Mouse (Mus musculus): ENCODE measurements around the gene Trim80. TPM values are rescaled to one million over a fixed set of nuclear protein-coding genes. Genes with fewer than 3 reads are reported as not detected.
"Not testable (repeated sequence)": the region's sequence is repeated elsewhere in the genome, so short reads cannot be mapped to it uniquely, and the experiment has no call there.

The Trim80 gene
- total RNA-seq, 2 experiments from 2014 or later, result 0.21 TPM; not detected in 1

DNA sequence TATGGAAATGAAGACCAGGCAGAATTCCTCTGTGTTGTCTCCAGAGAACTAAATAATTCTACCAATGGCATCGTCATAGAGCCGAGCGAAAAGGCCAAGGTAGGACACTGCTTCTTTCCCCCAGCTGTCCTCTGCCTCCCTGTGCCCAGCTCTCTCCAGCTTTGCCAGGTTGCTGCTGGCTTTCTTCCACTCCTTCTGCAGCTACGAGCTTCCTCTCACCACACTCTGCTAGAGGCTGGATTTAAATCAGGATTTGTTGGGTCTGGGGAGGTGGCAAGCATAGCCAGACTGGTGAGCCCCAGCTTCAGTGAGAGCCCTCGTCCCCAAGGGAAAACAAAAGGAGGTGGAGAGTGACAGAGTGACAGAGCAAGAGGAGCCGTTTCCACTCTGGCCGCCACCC lies 11.0 kb upstream of the Trim80 start:
- DNase-seq, result no peak

DNA sequence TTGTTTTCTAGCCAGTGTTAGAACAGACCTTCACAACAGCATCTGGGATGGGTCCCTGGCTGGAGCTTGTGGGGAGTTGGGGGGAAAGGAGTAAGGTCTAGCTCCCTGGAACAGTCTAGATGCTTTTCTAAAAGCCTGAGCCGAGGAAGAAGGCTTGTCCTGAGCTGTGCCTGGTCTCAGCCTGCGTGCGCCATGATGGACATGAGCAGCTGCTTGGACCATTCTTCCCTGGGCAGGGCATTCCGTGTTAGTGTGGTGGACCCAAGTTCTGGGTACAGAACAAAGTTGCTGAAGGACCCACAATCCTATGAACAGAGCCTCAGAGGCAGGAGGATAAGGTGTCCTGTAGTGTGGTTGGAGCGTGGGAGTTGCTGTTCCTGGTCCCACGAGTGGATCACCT lies 9.8 kb upstream of the Trim80 start:
- no peak for DNase-seq

DNA sequence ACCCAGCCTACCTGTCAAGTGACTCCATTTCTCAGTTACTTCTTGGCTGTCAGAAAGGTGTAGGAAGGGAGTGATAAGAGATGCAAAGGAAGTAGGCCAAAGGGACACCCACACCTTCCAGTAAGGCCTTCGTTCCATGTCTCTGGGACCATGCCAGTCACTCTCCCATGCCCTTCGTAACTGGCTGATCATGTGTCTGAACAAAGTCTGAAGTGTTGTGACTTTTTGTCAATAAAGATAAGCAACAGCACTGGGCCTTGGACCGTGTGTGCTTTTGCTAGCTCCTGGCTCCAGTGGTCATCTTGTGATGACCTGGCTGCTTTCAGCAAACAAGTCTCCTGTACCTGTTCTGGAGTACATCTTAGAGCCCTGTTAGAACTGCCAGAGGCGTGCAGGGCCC lies 7.5 kb upstream of the Trim80 start:
- DNase-seq, result no peak

DNA sequence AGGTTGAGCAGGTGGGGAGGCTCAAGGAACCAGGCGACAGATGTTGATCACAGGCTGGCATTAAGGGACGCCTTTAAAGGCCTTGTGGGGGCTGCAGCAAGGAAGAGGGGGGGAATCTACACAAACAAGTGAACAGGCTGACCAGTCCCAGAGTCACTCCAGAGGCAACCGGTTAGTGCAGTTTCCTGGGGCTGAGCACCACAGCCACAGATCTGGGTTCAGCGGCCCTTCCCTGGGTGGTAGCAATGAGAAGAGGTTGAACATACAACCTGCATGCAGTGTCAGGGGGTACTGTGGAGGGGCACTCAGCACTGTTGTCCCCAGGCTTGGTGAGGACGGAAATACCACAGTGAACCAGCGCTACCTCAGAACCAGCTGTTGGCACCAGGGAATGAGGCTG lies 7.0 kb upstream of the Trim80 start:
- no peak for DNase-seq

DNA sequence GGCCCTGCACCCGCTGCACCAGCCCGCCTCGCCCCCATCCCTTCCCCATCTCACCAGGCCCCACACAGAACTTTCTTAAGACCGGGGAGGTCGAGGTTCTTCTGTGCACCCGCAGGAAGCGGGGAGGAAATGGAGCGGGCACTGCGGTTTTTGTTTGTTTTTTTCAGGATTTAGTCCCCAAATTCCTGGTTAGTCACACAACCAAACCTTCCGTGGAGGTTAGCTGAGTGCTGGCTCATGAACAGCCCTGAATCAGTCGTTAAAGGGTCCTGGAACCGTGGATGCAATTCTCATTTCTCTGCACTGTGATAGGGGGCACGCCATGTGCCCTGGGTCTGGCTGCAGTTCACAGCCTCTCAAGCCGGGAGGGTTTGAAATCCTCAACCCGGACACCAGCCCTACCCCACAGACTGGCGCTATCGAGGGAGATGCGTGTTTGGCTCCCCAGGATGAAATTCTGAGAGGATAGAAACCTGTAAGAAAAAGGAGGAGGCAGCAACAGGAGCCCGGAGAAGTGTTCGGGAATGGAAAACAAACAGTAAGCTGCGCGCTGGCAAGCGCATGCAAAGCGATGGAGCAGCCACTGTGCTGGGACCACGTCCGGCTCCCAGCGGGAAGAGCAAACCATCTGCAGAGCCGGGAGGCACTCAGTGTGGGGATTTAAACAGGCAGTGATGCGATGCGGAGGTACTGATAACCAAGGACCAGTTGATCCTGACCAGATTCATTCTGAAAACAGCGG lies 4.6 kb upstream of the Trim80 start:
- no peak for DNase-seq

DNA sequence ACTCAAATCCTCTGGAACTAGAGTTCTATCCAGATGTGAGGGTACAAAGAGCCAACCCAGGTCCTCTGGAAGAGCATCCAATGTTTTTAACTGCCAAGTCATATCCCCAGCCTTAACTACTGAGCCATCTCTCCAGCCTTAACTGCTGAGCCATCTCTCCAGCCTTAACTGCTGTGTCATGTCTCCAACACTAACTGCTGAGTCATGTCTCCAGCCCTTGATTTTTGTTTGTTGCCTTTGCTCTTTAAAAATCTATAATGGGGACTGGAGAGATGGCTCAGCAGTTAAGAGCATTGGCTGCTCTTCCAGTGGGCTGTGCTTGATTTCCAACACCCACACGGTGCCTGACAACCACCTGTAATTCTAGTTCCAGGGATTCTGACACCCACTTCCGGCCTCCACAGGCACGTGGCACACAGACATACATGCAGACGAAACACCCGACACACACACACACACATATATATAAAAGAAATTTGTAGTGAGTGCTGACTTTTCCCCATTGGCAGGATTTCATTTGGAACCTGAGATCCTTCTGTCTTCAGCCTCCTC lies 2.7 kb upstream of the Trim80 start:
- no peak for DNase-seq

DNA sequence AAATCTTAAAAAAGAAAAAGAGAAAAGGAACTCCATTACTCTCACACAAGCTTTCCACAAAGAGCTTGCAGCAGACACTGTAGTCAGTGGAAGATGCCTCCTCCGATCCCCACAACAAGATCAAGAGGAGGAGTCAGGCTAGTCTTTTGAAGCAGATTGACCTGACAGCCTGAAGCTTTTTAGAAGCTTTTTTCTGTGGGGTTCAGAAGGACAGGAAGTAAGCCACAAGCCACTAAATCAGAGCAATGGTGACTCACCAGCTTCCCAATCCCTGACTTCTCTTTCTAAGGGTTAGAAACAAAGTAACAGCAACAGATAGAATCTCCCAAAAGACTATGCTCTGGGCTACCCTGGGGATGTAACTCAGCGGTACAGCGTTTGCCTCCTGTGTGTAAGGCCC lies 1.0 kb upstream of the Trim80 start:
- no peak for DNase-seq

DNA sequence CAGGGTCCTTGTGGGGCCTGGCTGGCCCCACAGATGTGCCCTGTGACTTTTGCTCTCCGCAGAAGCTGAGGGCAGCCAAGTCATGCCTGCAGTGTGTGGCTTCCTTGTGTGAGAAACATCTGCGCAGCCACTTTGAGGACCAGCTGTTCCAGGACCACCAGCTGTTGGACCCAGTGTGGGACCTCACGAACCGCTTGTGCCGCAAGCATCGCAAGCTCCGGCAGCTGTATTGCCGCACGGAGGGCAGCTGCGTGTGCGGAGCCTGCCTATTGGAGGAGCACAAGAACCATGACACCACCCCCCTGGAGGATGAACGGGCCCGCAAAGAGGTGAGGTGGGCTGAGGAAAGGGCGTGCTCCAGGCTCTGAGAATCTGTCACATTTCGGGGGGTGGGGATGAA lies 1.1 kb downstream of the Trim80 start:
- DNase-seq, result no peak

DNA sequence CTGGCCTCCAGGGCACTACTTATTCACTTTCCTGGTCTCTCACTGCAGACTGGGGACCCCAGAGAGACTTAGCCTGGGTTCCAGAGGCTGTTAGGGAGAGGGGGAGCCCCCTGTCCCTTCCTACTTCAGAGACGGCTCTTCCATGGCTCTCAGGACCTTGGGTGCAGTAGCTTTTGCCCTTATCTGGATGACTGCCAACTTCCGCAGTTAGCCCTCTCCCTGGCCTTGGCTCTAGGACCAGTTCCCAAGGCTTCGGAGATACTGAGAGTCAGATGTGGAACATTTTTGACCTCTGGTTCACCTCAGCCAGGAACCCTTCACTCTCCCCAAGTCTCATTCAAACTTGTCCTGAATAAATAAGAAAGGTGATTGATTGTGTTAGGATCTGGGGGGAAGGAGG lies 6.6 kb downstream of the Trim80 start:
- DNase-seq, result peak; percentile 69

DNA sequence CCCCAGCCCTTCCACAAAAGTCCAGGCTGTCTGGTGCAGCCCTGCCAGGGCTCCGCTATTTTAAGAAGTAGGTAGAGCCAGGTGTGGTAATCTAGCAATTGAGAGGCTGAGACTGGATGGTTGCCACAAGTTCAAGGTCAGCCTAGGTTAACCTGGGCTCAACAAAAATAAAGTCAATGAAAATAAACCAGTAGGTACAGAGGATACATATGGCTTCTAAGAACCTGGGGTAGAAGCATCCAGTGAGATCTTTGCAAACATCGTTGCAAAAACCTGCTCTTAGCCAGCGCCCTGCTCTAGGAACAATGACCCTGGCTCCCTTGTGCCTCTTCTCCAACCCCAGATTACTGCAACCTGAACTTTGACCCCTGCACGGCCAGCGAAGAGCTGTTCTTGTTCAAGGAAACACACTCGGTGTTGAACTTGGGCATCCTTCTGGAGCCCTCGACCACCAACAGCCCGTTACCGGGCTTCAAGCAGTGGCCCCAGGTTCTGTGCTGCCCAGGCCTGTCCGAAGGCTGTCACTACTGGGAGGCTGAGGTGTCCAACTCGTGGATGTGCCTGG lies 7.1 kb downstream of the Trim80 start:
- DNase-seq, result no peak

DNA sequence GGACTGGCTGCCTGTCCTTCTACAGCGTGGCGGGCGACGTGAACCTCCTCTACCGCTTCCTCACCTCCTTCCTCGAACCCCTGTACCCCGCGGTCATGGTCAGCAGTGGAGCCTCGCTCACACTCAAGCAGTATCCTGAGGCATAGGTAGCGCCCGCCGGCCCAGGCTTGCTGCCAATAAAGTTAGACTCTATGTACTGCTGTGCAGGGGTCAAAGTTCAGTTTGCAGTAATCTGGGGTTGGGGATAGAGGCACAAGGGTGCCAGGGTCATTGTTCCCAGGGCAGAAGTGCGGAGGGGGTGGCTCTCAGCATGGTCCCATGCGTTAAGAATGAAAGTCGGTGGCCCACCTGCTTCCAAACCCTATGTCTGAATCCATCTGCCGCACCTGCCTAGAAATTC lies 7.7 kb downstream of the Trim80 start:
- no peak for DNase-seq

DNA sequence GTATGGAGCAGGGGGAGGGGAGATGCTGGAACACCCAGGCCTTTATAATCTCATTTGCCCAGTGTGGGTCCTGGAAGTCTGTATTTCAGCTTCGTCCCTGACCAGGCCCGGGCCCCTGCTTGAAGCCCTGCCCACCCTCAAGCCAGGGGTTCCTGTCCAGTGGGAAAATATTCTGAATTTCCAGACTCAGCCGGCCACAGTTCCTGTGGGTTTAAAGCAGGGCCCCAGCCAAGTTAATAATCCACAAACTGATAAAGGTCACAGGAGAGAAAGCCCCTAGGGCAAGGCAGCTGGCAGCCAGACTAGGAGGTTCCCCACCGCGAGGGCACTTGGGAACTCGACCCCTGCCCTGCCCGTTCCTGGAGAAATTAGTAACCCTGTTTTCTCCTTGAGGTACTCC lies 8.7 kb downstream of the Trim80 start:
- DNase-seq, result no peak

DNA sequence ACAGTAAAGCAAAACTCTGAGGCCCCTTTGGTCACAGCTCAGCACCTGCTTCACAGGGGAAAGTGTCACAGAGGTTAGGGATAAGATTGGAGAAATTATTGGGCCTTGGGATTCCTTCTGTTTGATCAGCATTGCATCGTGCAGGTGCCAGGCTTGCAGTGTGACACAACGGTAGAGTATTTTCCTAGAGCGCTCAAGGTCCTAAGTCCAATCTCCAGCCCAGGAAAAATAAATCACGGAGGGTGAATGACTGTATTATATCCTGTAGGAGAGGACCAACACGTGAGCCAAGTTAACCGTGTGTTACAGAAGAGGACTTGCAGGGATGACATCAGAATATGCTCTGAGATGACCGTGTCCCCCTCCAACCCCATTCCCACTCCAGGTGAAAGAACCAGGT lies 9.8 kb downstream of the Trim80 start:
- DNase-seq, result no peak

DNA sequence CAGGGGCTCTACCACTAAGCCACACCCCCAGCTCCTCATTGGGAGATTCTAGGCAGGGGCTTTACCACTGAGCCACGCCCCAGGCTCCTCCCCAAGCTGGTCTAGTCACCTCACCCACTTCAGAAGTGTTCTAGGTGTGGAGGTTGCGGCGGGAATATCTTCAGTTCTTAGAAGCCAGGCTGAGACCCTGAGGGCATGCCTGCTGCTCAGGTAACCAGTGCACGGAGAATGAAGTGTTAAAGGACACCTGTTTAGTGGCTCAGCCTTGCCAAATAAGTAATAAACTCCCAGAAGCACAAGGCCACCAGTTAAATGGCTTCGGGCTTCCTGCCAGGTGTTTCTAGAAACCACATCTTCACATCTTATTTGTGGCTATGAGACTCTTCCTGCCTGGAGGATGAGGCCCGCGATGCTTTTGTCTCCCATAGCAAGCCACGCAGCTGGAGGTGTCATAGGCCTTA lies 11.5 kb downstream of the Trim80 start:
- DNase-seq, result no peak

DNA sequence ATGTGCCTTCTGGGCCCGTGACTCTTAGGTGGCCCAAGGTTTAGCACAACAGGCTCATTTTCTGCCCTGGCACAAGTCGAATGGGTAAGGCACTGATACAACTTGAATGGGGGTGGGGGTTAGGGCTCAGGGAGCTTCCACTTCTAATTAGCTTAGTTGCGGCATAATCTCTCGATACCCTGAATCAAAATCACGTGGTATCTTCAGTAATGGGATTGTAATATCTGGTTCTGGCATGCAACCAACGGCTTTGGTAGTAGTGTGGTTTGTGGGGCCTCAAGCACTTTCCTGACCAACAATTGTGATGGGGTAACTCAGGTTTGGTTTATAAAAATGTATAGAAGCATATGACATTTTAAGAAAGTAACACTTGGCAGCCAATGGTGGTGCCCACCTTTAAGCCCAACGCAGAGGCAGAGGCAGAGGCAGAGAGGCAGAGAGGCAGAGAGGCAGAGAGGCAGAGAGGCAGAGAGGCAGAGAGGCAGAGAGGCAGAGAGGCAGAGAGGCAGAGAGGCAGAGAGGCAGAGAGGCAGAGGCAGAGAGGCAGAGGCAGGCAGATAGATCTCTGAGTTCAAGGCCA lies 12.0 kb downstream of the Trim80 start:
- DNase-seq, result no peak

DNA sequence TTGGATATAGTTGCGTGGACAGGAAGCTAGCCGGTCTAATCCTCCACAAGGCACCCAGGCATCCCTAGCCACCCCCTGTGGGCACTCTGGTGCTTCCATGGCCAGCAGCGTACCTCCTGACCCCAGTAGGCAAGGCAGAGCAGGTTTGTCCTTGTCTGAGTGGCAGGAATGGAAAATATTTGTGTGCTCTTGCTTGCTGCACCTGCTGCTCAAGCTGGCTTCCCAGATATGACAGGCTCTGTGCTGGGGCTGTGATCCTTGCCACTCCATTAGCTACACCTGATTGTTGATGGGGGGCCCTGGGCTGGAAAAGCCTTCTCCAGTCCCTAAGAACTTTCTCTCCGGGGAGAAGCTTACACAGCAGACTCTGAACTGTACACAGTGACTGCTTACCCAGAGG lies 13.0 kb downstream of the Trim80 start:
- DNase-seq, result no peak

DNA sequence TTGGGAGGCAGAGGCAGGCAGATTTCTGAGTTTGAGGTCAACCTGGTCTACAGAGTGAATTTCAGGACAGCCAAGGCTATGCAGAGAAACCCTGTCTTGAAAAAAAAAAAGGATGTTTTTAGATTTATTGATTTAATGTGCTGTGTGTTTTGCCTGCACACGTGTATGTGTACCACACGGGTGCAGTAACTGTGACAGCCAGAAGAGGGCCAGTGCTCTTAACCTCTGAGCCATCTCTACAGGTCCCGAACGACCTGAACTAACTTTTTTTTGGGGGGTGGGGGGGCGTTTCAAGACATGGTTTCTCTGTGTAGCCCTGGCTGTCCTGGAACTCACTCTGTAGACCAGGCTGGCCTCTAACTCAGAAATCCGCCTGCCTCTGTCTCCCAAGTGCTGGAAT lies 14.5 kb downstream of the Trim80 start:
- not testable (repeated sequence) for DNase-seq

DNA sequence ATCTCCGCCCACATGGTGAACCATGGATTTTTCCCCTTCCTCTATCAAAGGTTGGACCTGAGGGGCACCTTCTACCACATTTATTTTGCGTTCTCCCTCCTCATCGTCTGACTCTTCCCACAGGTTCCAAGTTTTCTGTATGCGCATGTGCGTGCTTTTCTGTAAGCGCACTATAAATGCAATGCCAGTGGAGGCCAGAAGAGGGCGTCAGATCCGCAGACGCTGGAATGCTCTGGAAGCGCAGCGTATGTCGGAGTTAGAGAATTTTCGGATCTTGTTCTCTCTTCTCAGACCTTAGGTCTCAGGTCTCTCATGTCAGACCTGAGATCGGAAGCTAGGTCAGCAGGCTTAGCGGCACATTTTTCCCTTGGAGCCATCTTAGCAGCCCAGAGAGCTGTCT lies 15.3 kb downstream of the Trim80 start:
- no peak for DNase-seq

DNA sequence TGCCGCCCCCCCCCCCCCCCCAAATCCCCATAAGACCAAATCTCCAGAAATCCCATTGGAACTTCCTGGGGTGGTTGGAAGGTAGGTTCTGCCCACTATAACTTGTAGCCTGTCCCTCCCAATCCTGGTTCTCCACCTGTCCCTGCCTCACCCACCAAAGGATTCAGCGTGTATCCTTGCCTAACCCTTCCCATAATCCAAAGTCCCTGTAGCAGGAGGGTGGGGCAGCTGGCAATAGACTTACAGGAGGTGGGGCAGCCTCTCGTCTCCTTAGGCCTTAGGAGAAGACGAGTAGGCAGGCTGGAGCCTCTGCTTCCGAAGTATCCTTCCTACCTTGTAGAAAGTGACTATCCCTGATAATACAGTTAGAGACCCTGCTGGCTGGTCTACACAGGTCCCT lies 15.8 kb downstream of the Trim80 start:
- no peak for DNase-seq

DNA sequence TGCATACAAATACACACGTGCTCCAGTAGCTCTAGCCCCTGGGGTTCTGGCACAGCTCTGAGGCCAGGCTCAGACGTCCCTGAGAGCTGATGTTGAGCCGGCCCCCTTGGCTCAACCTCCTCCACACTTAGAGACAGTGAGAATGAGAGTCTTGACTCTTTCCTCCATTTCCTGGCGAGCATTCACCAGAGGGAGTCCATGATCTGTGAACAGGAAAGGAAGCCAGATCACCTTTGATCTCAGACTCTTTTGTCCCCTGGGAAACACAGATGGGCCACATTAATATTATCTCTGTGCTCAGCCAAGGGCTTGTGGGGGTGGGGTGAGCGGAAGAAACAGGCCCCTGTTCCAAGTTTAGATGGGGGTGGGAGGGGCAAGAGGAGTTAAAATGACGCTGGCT lies 17.1 kb downstream of the Trim80 start:
- DNase-seq, result no peak

DNA sequence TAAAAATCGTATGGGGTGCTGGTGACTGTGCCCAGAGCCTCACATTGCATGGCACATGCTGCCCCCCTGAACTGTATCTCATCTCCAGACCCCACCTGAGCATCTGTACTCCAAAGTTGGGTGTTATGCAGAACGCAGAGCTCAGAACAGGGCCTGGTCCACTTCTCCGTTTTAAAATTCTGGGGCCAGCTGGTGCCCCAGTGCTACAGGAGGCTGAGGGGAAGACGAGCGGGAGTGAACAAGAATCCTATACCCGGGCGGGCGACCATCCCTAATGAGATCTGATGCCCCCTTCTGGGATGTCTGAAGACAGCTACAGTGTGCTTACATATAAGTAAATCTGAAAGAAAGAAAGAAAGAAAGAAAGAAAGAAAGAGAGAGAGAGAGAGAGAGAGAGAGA lies 20.6 kb downstream of the Trim80 start:
- DNase-seq, result no peak

DNA sequence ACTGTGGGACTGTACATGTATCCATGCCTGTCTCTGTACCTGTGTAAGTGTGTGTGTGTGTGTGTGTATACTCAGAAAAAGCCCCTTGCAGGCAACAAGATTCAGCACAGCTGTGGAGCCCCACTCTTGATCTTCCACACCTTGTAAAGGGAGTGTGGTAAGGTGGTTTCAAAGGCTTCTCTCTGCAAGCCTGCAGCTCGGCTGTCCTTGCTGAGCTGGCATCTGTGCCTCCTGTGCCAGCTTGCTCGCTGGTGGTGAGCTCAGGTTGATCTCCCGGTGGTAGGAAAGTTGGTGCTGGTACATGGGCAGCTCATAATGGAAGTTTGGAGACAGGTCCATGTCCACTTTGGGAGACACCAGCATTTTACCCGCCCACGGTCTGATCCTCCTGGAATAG lies 21.5 kb downstream of the Trim80 start:
- DNase-seq, result no peak

DNA sequence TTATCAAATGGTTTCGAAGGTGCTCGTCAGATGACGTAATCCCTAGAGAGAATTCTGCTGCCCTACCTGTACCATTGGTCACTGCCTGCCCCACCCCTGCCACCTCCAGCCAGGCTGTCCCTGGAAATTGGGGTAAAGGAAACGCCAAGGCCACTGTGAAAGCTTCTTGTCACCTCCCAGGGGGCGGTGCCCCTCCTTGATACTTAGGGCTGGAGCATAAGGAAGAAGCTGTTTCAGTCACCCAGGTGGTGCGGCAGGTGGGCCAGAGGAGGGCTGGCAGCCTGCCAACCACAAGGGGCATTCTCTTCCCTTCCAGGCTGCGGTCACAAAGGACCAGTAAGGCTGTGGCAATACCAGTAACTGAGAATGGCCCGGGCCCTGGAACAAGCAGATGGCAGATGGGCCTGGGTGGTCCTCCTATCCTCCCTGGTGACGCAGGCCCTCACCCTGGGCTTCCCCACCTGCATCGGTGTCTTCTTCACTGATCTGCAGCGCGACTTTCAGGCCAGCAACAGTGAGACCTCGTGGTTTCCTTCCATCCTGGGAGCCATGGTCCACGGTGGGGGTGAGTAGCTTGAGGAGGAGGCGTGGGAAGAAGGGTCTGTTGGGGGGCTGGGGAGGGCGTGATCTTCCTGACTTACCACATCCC lies 22.0 kb downstream of the Trim80 start, which contains the start of gene Slc16a5:
TSS of gene Slc16a5 (plus strand) at position 232 of the 649 bp plus-strand sequence.
- DNase-seq, result no peak

All from adrenal gland, postnatal 10 days (tissue).